Comparison of ENCODE assay signal across 8 mouse cellular contexts in genomic region chr2:27973840-27974239, GRCm38 (mm10).
DNase-seq lines count a peak whose midpoint lies in the region; ATAC-seq and TF ChIP-seq lines count a peak whose summit lies in the region.
"Had no signal": no experiment of that assay in that cellular context is flagged by ENCODE, and none has a peak within 500 bp of the region (broad histone marks: within the 10 kb centered on the region; RNA-seq: fewer than 3 reads in every experiment).

No protein-coding gene starts in this region.

- peaks cover 8% of the 10 kb centered on the region for H3K36me3 ChIP-seq in lung, embryonic 16.5 days (ENCODE audit: control insufficient read depth, insufficient read depth, low read length)
- H3K36me3 ChIP-seq in spleen, adult 2 months (ENCODE audit: control insufficient read depth, insufficient read depth, low read length), result no peaks in the 10 kb centered on the region

- 0 out of 2 replicates have a peak, but pooled peaks have one; percentile 40 for ATAC-seq in lung, embryonic 16.5 days (ENCODE audit: low read depth)

- H3K4me2 ChIP-seq in lung, embryonic 16.5 days (ENCODE audit: low read depth, low read length), result no peak overlapping the region
- H3K4me2 ChIP-seq: stomach, embryonic 15.5 days had no signal

- H3K4me3 ChIP-seq in lung, embryonic 16.5 days (ENCODE audit: low read length), result no peak overlapping the region
- H3K4me3 ChIP-seq in spleen, adult 2 months (ENCODE audit: extremely low read depth, insufficient read depth, insufficient read length), result no peak overlapping the region
- H3K4me3 ChIP-seq: stomach, embryonic 15.5 days had no signal

- H3K9me3 ChIP-seq in lung, embryonic 16.5 days (ENCODE audit: control insufficient read depth, low read length), result no peaks in the 10 kb centered on the region
- H3K9me3 ChIP-seq: stomach, embryonic 15.5 days had no signal

- DNase-seq in 3134 (ENCODE audit: extremely low read depth, insufficient read length, low spot score), result peak; percentile 20
- DNase-seq in A20 (ENCODE audit: low read depth, low spot score), result peak; percentile 41
- peak; percentile 58 for DNase-seq in c-Kit-positive CD71-negative TER-119-negative erythroid progenitor cells, embryonic 14.5 days (ENCODE audit: low read depth)
- DNase-seq in forelimb bud, embryonic 11.5 days (ENCODE audit: low read depth, low spot score), result peak; percentile 69
- DNase-seq in kidney, postnatal 36 days, result peak; percentile 50 to 87
- peak in 1 of 2 experiments; percentile 10 for DNase-seq in spleen, adult 2 months (ENCODE audit: low read depth in 1 of 2, low spot score in 2 of 2)

- 50% methylated on average over 3 of the region's 3 CpGs for WGBS in lung, embryonic 16.5 days
- WGBS in spleen, adult 2 months, result 60% methylated on average over 3 of the region's 3 CpGs

- TF ChIP-seq CTCF in spleen, adult 2 months (IDR thresholded peaks at IDR 0.05; ENCODE audit: extremely low read depth, insufficient read depth, insufficient read length, insufficient replicate concordance), result peak; percentile 46; the same call in 1 of the 2 replicates

- no peaks in the 10 kb centered on the region for H3K4me1 ChIP-seq in lung, embryonic 16.5 days (replicated peaks; ENCODE audit: control insufficient read depth, insufficient read depth, low read length)
- H3K4me1 ChIP-seq in spleen, adult 2 months (ENCODE audit: control insufficient read depth, insufficient read depth, insufficient read length), result no peaks in the 10 kb centered on the region
- H3K4me1 ChIP-seq: stomach, embryonic 15.5 days had no signal

- H3K9ac ChIP-seq in lung, embryonic 16.5 days (ENCODE audit: low read length), result no peak overlapping the region
- H3K9ac ChIP-seq: stomach, embryonic 15.5 days had no signal

- H3K27me3 ChIP-seq in lung, embryonic 16.5 days (ENCODE audit: control insufficient read depth, insufficient read depth, low read depth, low read length), result no peaks in the 10 kb centered on the region
- no peaks in the 10 kb centered on the region for H3K27me3 ChIP-seq in spleen, adult 2 months (ENCODE audit: control insufficient read depth, insufficient read depth, low read length)
- H3K27me3 ChIP-seq: stomach, embryonic 15.5 days had no signal

- TF ChIP-seq POLR2A in spleen, adult 2 months (IDR thresholded peaks at IDR 0.05; ENCODE audit: low read depth, low read length), result no peak

- H3K27ac ChIP-seq in lung, embryonic 16.5 days (ENCODE audit: low read length), result no peak overlapping the region
- no peak overlapping the region for H3K27ac ChIP-seq in spleen, adult 2 months (ENCODE audit: insufficient read depth, low read length)
- H3K27ac ChIP-seq: stomach, embryonic 15.5 days had no signal
